Mouse (Mus musculus): ENCODE results near the gene Slit3.
A peak's percentile ranks its signal among the peaks of the same experiment; 100 is the strongest.

Gene Slit3

DNA sequence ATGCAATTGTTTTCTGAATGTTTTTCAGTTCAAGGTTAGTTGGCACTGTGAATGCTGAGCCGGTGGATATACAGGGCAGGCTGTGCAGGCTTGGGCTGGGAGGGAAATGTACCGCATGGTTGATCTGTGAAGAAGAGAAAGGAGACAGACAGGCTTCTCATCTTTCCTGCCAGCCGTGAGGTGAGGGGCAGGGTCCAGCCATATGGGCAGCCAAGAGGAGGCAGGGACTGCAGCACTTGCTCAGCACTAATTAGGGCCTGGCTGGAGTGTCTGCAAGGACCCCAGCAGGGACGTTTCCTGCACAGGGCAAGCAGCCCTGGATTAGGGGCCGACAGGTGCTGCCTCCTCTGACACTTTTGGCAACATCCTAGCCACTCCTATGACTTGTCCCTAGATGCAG, 184.1 kb downstream of the Slit3 start:
- no peak for DNase-seq (ENCODE audit: low spot score in 2 of 2)

- peak in 1 of 2 experiments; percentile 57 for DNase-seq (ENCODE audit: low spot score in 2 of 2)
Observed at GRCm38 (mm10) chr11:35305910-35306309, 184.9 kb downstream of the Slit3 start.

GRCm38 (mm10) chr11:35306922-35307321, 185.9 kb downstream of the Slit3 start:
- DNase-seq (ENCODE audit: low spot score in 2 of 2), result no peak

- no peak for DNase-seq (ENCODE audit: low spot score in 2 of 2)
Observed at GRCm38 (mm10) chr11:35307992-35308391, 187.0 kb downstream of the Slit3 start.

DNA sequence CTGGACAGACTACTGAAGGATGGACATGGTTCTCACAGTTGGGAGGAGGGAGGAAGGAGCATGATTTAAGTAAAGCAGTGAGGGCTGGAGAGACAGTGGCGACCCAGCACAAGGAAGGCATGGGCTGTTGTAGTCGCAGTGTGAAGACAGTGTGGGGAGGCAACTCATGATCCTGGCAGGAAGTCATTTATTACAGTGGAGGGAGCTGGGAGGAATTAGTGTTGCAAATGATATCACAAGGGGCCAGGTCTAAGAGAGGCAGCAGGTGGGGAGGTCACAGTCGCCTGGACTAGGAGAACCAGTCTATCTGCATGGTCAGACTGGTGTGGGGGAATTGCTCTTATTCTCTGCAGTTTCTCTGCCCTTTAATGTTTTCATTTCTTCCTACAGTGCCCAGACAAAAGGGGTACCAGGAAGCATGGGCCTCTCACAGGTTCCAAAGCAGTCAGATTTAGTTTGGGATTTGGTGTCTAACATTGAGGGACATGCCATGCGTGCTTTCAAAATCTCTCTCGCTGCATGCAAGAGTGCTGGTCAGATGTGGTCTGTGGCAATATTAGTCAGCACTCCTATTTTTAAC, 194.5 kb downstream of the Slit3 start:
- no peak for DNase-seq (ENCODE audit: low spot score in 2 of 2)

GRCm38 (mm10) chr11:35317221-35317620, 196.2 kb downstream of the Slit3 start:
- DNase-seq (ENCODE audit: low spot score in 2 of 2), result no peak

GRCm38 (mm10) chr11:35317775-35318432, 196.9 kb downstream of the Slit3 start:
- no peak for DNase-seq (ENCODE audit: low spot score in 2 of 2)

- no peak for DNase-seq (ENCODE audit: low spot score in 2 of 2)
Observed at GRCm38 (mm10) chr11:35318433-35319020, 197.5 kb downstream of the Slit3 start.

DNA sequence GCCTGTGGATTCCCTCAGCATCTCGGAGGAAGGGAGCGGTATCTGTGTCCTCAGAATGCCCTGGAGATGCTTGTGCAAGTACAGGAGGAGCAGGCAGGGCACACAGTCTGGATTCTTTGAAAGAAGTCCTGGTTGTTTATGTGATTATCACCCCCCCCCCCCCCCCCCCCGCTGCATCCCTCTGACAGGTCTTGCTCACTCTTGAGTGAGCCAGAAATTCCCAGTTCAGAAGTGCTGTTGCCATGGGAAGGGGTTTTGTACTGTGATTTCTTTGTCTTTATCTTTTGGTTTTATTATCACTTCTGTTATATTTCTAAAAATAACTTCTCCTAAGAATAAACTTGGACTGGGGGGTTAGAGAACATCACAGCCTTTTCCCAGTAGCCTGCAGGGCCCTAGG, 199.5 kb downstream of the Slit3 start:
- no peak for DNase-seq (ENCODE audit: low spot score in 2 of 2)

DNA sequence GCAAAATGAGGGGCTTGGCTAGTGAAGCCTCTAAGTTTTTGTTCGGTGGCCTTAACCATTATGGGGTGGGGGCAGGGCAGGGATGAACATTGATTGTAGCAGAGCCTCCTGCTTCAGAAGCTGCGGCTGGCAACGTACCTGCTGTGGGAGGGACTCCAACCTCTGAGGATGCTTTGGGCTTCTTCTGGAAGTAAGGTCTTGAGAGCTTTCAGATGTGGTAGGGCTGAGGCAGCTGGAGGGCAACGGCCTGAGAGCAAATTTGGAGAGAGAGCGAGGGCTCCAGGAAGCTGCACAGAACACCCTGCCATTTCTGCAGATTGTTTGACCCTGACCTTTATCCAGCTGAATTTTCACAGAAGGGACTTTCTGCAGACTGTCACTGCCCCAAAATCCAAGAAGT, 203.4 kb downstream of the Slit3 start:
- DNase-seq (ENCODE audit: low spot score in 2 of 2), result no peak

- no peak for DNase-seq (ENCODE audit: low spot score in 2 of 2)
Observed at GRCm38 (mm10) chr11:35325131-35325995, 204.3 kb downstream of the Slit3 start.

- DNase-seq (ENCODE audit: low spot score in 2 of 2), result no peak
Observed at GRCm38 (mm10) chr11:35326346-35326745, 205.3 kb downstream of the Slit3 start.

DNA sequence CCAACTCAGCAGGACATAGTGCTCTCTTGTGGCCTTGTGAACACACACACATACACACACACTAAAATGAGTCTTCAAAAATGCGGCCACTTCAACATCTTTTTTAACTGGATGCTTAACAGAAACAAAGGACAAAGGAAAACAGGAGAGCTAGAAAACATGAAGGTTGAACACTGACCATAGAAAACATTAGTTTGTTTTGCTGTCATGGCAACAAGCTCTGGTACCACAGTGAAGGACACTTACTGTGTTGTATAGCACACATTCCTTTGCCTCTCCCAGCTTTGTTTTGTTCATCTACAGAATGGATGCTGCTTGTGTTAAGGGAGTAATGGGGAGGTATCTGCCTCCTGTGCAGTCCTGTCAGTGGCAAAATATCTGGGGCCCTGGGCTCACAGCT, 206.9 kb downstream of the Slit3 start:
- no peak for DNase-seq (ENCODE audit: low spot score in 2 of 2)

DNA sequence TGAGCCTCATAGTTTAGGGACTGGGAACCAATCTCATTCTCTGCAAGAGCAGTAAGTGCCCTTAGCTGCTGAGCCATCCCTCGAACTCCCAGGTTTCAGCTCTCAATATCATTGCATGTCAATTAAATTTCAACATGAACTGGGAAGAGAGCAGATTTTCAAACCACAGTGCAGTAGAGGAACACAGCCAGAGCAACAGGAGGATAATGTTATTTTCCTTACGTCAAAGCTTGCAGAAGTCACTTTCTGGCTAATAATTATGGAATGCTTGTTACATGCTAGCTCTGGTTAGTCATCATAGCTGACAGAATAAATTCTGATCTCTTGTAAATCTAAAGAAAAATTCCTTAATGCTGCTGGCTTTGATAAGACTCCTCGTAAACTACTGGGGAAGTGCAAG, 210.5 kb downstream of the Slit3 start:
- no peak for DNase-seq (ENCODE audit: low spot score in 2 of 2)

DNA sequence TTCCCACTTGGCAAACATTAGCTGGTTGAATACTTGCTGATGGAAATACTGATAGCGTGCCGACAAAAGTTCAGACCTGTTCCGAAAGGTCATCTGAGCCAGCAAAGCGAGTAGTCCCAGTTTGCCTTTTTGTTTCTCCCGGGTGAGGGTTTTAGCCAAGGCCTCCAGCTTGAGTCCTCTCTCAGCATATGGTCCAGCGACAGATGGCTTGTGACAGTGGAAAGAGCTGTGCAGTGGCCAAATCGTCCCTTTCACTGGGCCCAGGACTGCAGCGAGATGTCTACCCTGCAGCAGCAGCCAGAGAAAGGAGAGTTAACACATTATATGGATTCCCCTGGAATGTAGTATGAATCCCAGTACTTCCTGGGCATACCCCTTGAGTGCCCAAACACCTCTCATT, 215.5 kb downstream of the Slit3 start:
- no peak for DNase-seq (ENCODE audit: low spot score in 2 of 2)

- DNase-seq (ENCODE audit: low spot score in 2 of 2), result peak; percentile 44
Observed at GRCm38 (mm10) chr11:35337493-35337892, 216.5 kb downstream of the Slit3 start.

GRCm38 (mm10) chr11:35337927-35338819, 217.1 kb downstream of the Slit3 start:
- no peak for DNase-seq (ENCODE audit: low spot score in 2 of 2)

- DNase-seq (ENCODE audit: low spot score in 2 of 2), result no peak
Observed at GRCm38 (mm10) chr11:35340752-35341151, 219.7 kb downstream of the Slit3 start.

GRCm38 (mm10) chr11:35342486-35342885, 221.5 kb downstream of the Slit3 start:
- DNase-seq (ENCODE audit: low spot score in 2 of 2), result peak; percentile 50 to 60

DNA sequence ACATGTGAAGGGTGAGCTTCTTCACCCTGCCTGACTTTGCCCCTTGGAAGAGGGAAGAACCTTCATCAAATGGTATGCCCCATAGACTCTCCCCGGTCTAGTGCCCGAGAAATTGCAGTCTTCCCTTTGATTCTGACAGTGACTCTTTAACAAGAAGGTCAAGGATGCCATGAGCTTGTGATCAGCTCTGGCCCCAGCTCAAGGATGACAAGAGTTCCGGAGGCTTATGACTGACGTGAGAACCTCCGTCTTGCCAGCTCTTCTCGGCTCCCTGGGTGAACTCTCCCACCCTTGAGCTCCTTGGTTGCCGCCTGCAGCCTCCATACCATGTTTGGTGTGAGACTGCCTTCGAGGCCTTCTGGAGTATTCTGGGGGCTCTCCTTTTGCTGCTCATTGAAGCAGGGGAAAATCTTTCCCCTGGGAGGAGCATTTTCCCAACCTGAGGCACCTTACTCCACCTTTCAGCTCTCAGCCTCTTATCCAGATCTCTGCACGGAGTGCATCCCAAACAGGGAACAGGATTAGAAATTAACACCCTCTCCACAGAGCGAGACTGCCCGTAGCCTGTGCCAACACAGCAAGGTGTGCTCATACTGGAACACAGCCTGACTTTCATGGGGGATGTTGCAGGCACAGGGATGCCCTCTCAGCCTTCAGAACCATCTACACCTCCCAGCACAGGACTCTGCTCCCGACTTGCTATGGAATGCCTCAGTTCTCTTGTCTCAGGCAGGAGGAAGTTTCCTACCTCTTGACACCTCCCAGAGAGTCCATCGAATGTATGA, 224.9 kb downstream of the Slit3 start:
- DNase-seq (ENCODE audit: low spot score in 2 of 2), result no peak

- no peak for DNase-seq (ENCODE audit: low spot score in 2 of 2)
Observed at GRCm38 (mm10) chr11:35348099-35348498, 227.1 kb downstream of the Slit3 start.
